Mouse (Mus musculus) adrenal gland, postnatal 25 days (tissue): ENCODE measurements around the gene Olfr494. TPM values are rescaled to one million over a fixed set of nuclear protein-coding genes. Genes with fewer than 3 reads are reported as not detected.

Experiments
- DNase-seq: peaks from one replicate; pipeline ENCODE4 v3.0.0; 2021; ENCODE audit warnings: mixed read lengths
- long read RNA-seq: library from polyadenylated mRNA; stranded (forward); transcript quantifications from one replicate; pipeline ENCODE4 v2.0.0, GENCODE M21; 2021
- total RNA-seq: library from RNA; stranded (reverse); gene quantifications from 2 replicates; pipeline ENCODE4 v1.2.3, GENCODE M21; 2021

Olfr494 gene
- not detected in 2 replicates for total RNA-seq
- long read RNA-seq: 0 reads

- DNase-seq: no peak
Measured at GRCm38 (mm10) chr7:108365035-108365434, at the start of gene Olfr494. Olfr494 (plus strand) TSS chr7:108365335.

GRCm38 (mm10) chr7:108323574-108323973 is 41.6 kb upstream of the Olfr494 start, which contains the start of gene Olfr492:
Olfr492 (minus strand) TSS chr7:108323674.
- no peak for DNase-seq

GRCm38 (mm10) chr7:108346879-108347278 is 18.3 kb upstream of the Olfr494 start, which contains the start of gene Olfr493:
Olfr493 (minus strand) TSS chr7:108346979.
- no peak for DNase-seq

- DNase-seq: no peak
Measured at GRCm38 (mm10) chr7:108392867-108393266, 27.7 kb downstream of the Olfr494 start, which contains the start of gene Olfr495. Olfr495 (plus strand) TSS chr7:108393167.

Other genes with a start within 250 kb of the Olfr494 start
- gene Olfr484, start 237.9 kb upstream of the Olfr494 start, total RNA-seq: not detected in 2 replicates
- gene Olfr485, start 205.5 kb upstream of the Olfr494 start, total RNA-seq: not detected in 2 replicates
- not detected in 2 replicates for gene Olfr486, start 192.6 kb upstream of the Olfr494 start, total RNA-seq
- gene Olfr487, start 150.7 kb upstream of the Olfr494 start, total RNA-seq: not detected in 2 replicates
- not detected in 2 replicates for gene Olfr488, start 107.0 kb upstream of the Olfr494 start, total RNA-seq
- gene Olfr490, start 76.4 kb upstream of the Olfr494 start, total RNA-seq: not detected in 2 replicates
- not detected in 2 replicates for gene Olfr491, start 51.9 kb upstream of the Olfr494 start, total RNA-seq
- gene Olfr492, start 41.7 kb upstream of the Olfr494 start, total RNA-seq: not detected in 2 replicates
- gene Olfr493, start 18.4 kb upstream of the Olfr494 start, total RNA-seq: not detected in 2 replicates
- not detected in 2 replicates for gene Olfr495, start 27.8 kb downstream of the Olfr494 start, total RNA-seq
- gene Olfr497, start 55.1 kb downstream of the Olfr494 start, total RNA-seq: not detected in 2 replicates
- not detected in 2 replicates for gene Olfr498, start 100.0 kb downstream of the Olfr494 start, total RNA-seq
- gene Olfr502, start 159.7 kb downstream of the Olfr494 start, total RNA-seq: not detected in 2 replicates
- gene Olfr503, start 179.2 kb downstream of the Olfr494 start, total RNA-seq: not detected in 2 replicates
- not detected in 2 replicates for gene Olfr504, start 200.5 kb downstream of the Olfr494 start, total RNA-seq
- not detected in 2 replicates for gene Olfr506, start 245.5 kb downstream of the Olfr494 start, total RNA-seq